Mouse (Mus musculus): ENCODE measurements around the gene Tdgf1. TPM values are rescaled to one million over a fixed set of nuclear protein-coding genes. Genes with fewer than 3 reads are reported as not detected.

Gene Tdgf1
- polyA plus RNA-seq, 1 experiment from 2014 or later = 0.69 TPM

GRCm38 (mm10) chr9:110952398-110952797 is 6.4 kb upstream of the Tdgf1 start:
- no peak for ATAC-seq (ENCODE audit: insufficient number of reproducible peaks, low FRiP score, low TSS enrichment, low read depth)
- Histone ChIP-seq H3K27me3 (peaks cover 52% of the 10 kb centered on the region), H3K4me3 (no peak overlapping the region), H3K9me3 (no peaks in the 10 kb centered on the region), H3K4me1 (peaks cover 10% of the 10 kb centered on the region), H3K9ac (no peak overlapping the region), H3K36me3 (no peaks in the 10 kb centered on the region), H3K4me2 (no peak overlapping the region), H3K27ac (no peak overlapping the region)
- 50% methylated on average over 6 of the region's 6 CpGs for WGBS

- peaks cover 58% of the 10 kb centered on the region for H3K27me3 ChIP-seq
- no peaks in the 10 kb centered on the region for H3K36me3 ChIP-seq
- H3K9ac ChIP-seq = no peak overlapping the region
- no peak overlapping the region for H3K27ac ChIP-seq
- H3K4me3 ChIP-seq = no peak overlapping the region
- peaks cover 13% of the 10 kb centered on the region for H3K4me1 ChIP-seq
- no peaks in the 10 kb centered on the region for H3K9me3 ChIP-seq
- H3K4me2 ChIP-seq = no peak overlapping the region
- no peak for ATAC-seq (ENCODE audit: insufficient number of reproducible peaks, low FRiP score, low TSS enrichment, low read depth)
- 93% methylated on average over 13 of the region's 13 CpGs for WGBS
Measured at GRCm38 (mm10) chr9:110951866-110952265, 5.9 kb upstream of the Tdgf1 start.

GRCm38 (mm10) chr9:110951397-110951796 is 5.4 kb upstream of the Tdgf1 start, which contains the start of gene Lrrc2:
Gene Lrrc2, plus strand, starts transcription at chr9:110951545.
- Histone ChIP-seq H3K27me3 (peaks cover 62% of the 10 kb centered on the region), H3K4me3 (no peak within 1 kb of the TSS), H3K36me3 (no peaks in the 10 kb centered on the region), H3K4me2 (no peak within 1 kb of the TSS), H3K4me1 (peaks cover 18% of the 10 kb centered on the region), H3K9me3 (no peaks in the 10 kb centered on the region), H3K9ac (no peak within 1 kb of the TSS), H3K27ac (no peak within 1 kb of the TSS)
- 91% methylated on average over 11 of the region's 11 CpGs for WGBS
- no peak for ATAC-seq (ENCODE audit: insufficient number of reproducible peaks, low FRiP score, low TSS enrichment, low read depth)

- Histone ChIP-seq H3K9ac (no peak overlapping the region), H3K27me3 (peaks cover 62% of the 10 kb centered on the region), H3K27ac (no peak overlapping the region), H3K36me3 (no peaks in the 10 kb centered on the region), H3K9me3 (no peaks in the 10 kb centered on the region), H3K4me1 (peaks cover 27% of the 10 kb centered on the region), H3K4me2 (no peak overlapping the region), H3K4me3 (no peak overlapping the region)
- no peak for ATAC-seq (ENCODE audit: insufficient number of reproducible peaks, low FRiP score, low TSS enrichment, low read depth)
- 91% methylated on average over 3 of the region's 3 CpGs for WGBS
Measured at GRCm38 (mm10) chr9:110950109-110950508, 4.2 kb upstream of the Tdgf1 start.

GRCm38 (mm10) chr9:110948813-110949310 is 2.9 kb upstream of the Tdgf1 start:
- no peak for ATAC-seq (ENCODE audit: insufficient number of reproducible peaks, low FRiP score, low TSS enrichment, low read depth)
- no peak overlapping the region for H3K4me3 ChIP-seq
- H3K4me1 ChIP-seq = peaks cover 29% of the 10 kb centered on the region
- 53% methylated on average over 8 of the region's 8 CpGs for WGBS
- no peak overlapping the region for H3K4me2 ChIP-seq
- no peaks in the 10 kb centered on the region for H3K9me3 ChIP-seq
- no peak overlapping the region for H3K9ac ChIP-seq
- no peak overlapping the region for H3K27ac ChIP-seq
- H3K27me3 ChIP-seq = peaks cover 62% of the 10 kb centered on the region
- no peaks in the 10 kb centered on the region for H3K36me3 ChIP-seq

- H3K4me2 ChIP-seq = no peak overlapping the region
- peaks cover 54% of the 10 kb centered on the region for H3K27me3 ChIP-seq
- 48% methylated on average over 6 of the region's 6 CpGs for WGBS
- no peak for ATAC-seq (ENCODE audit: insufficient number of reproducible peaks, low FRiP score, low TSS enrichment, low read depth)
- no peak overlapping the region for H3K9ac ChIP-seq
- H3K36me3 ChIP-seq = no peaks in the 10 kb centered on the region
- peaks cover 23% of the 10 kb centered on the region for H3K4me1 ChIP-seq
- H3K9me3 ChIP-seq = no peaks in the 10 kb centered on the region
- no peak overlapping the region for H3K4me3 ChIP-seq
- H3K27ac ChIP-seq = no peak overlapping the region
Measured at GRCm38 (mm10) chr9:110947900-110948299, 1.9 kb upstream of the Tdgf1 start.

- peaks cover 48% of the 10 kb centered on the region for H3K27me3 ChIP-seq
- WGBS = 29% methylated on average over 6 of the region's 6 CpGs
- no peak for ATAC-seq (ENCODE audit: insufficient number of reproducible peaks, low FRiP score, low TSS enrichment, low read depth)
- no peaks in the 10 kb centered on the region for H3K36me3 ChIP-seq
- no peak overlapping the region for H3K27ac ChIP-seq
- H3K4me1 ChIP-seq = peaks cover 23% of the 10 kb centered on the region
- no peak overlapping the region for H3K4me3 ChIP-seq
- no peak overlapping the region for H3K4me2 ChIP-seq
- H3K9me3 ChIP-seq = no peaks in the 10 kb centered on the region
- H3K9ac ChIP-seq = no peak overlapping the region
Measured at GRCm38 (mm10) chr9:110947261-110947661, 1.3 kb upstream of the Tdgf1 start.

GRCm38 (mm10) chr9:110946548-110947044 is 638 bp upstream of the Tdgf1 start:
- H3K4me2 ChIP-seq = no peak overlapping the region
- H3K9me3 ChIP-seq = no peaks in the 10 kb centered on the region
- H3K9ac ChIP-seq = no peak overlapping the region
- 18% methylated on average over 20 of the region's 20 CpGs for WGBS
- no peaks in the 10 kb centered on the region for H3K36me3 ChIP-seq
- H3K4me3 ChIP-seq = no peak overlapping the region
- no peak for ATAC-seq (ENCODE audit: insufficient number of reproducible peaks, low FRiP score, low TSS enrichment, low read depth)
- H3K4me1 ChIP-seq = peaks cover 23% of the 10 kb centered on the region
- no peak overlapping the region for H3K27ac ChIP-seq
- H3K27me3 ChIP-seq = peaks cover 43% of the 10 kb centered on the region

GRCm38 (mm10) chr9:110945343-110945742 is 615 bp downstream of the Tdgf1 start:
- 12% methylated on average over 18 of the region's 18 CpGs for WGBS
- H3K4me2 ChIP-seq = 0 out of 2 replicates have a peak overlapping the region, but pooled peaks have one; percentile 20
- peaks cover 23% of the 10 kb centered on the region for H3K4me1 ChIP-seq
- H3K9me3 ChIP-seq = no peaks in the 10 kb centered on the region
- no peak overlapping the region for H3K27ac ChIP-seq
- no peak for ATAC-seq (ENCODE audit: insufficient number of reproducible peaks, low FRiP score, low TSS enrichment, low read depth)
- H3K4me3 ChIP-seq = no peak overlapping the region
- no peak overlapping the region for H3K9ac ChIP-seq
- H3K36me3 ChIP-seq = no peaks in the 10 kb centered on the region
- peaks cover 43% of the 10 kb centered on the region for H3K27me3 ChIP-seq

- no peak overlapping the region for H3K4me2 ChIP-seq
- no peak overlapping the region for H3K27ac ChIP-seq
- H3K36me3 ChIP-seq = no peaks in the 10 kb centered on the region
- H3K9ac ChIP-seq = no peak overlapping the region
- H3K9me3 ChIP-seq = no peaks in the 10 kb centered on the region
- no peak for ATAC-seq (ENCODE audit: insufficient number of reproducible peaks, low FRiP score, low TSS enrichment, low read depth)
- H3K27me3 ChIP-seq = peaks cover 43% of the 10 kb centered on the region
- WGBS = 33% methylated on average over 13 of the region's 13 CpGs
- peaks cover 23% of the 10 kb centered on the region for H3K4me1 ChIP-seq
- H3K4me3 ChIP-seq = no peak overlapping the region
Measured at GRCm38 (mm10) chr9:110944265-110944664, 1.7 kb downstream of the Tdgf1 start.

- no peak for ATAC-seq (ENCODE audit: insufficient number of reproducible peaks, low FRiP score, low TSS enrichment, low read depth)
- Histone ChIP-seq H3K4me2 (no peak overlapping the region), H3K36me3 (no peaks in the 10 kb centered on the region), H3K9me3 (no peaks in the 10 kb centered on the region), H3K9ac (no peak overlapping the region), H3K27ac (no peak overlapping the region), H3K27me3 (no peaks in the 10 kb centered on the region), H3K4me3 (no peak overlapping the region), H3K4me1 (no peaks in the 10 kb centered on the region)
- WGBS = 70% methylated on average over 12 of the region's 12 CpGs
Measured at GRCm38 (mm10) chr9:110937506-110938490, 8.2 kb downstream of the Tdgf1 start.

- Histone ChIP-seq H3K27me3 (no peaks in the 10 kb centered on the region), H3K36me3 (no peaks in the 10 kb centered on the region), H3K4me2 (no peak overlapping the region), H3K27ac (no peak overlapping the region), H3K4me1 (no peaks in the 10 kb centered on the region), H3K9ac (no peak overlapping the region), H3K4me3 (no peak overlapping the region), H3K9me3 (no peaks in the 10 kb centered on the region)
- ATAC-seq (ENCODE audit: insufficient number of reproducible peaks, low FRiP score, low TSS enrichment, low read depth) = no peak
- WGBS = 79% methylated on average over 7 of the region's 7 CpGs
Measured at GRCm38 (mm10) chr9:110935941-110936340, 10.0 kb downstream of the Tdgf1 start.

Data from limb, embryonic 15.5 days (tissue).